Mouse (Mus musculus) forebrain, embryonic 12.5 days (tissue): ENCODE results near the gene Akap8l. TPM values are rescaled to one million over a fixed set of nuclear protein-coding genes. Genes with fewer than 3 reads are reported as not detected.

Source experiments
- ATAC-seq: fragments of 200-750 bp; cut with Nextera tagmentation; 2 replicates; pipeline ENCODE4 v1.8.0; 2017; ENCODE audit warnings: moderate TSS enrichment; ENCODE audit not compliant: low FRiP score
- H3K27ac ChIP-seq: fragments of 300-500 bp; sonication (generic); 2 replicates; pipeline ENCODE4 v1.5.1; 2016; ENCODE audit warnings: mild to moderate bottlenecking
- H3K27me3 ChIP-seq: fragments of 300-500 bp; sonication (generic); 2 replicates; pipeline ENCODE4 v1.6.1; 2016; ENCODE audit warnings: mild to moderate bottlenecking
- H3K36me3 ChIP-seq: fragments of 300-500 bp; sonication (generic); replicated peaks from 2 replicates; pipeline ENCODE4 v1.6.1; 2016; ENCODE audit warnings: mild to moderate bottlenecking
- H3K4me1 ChIP-seq: fragments of 300-500 bp; sonication (generic); 2 replicates; pipeline ENCODE4 v1.6.1; 2016
- H3K4me2 ChIP-seq: fragments of 300-500 bp; sonication (generic); 2 replicates; pipeline ENCODE4 v1.6.1; 2016; ENCODE audit warnings: mild to moderate bottlenecking, moderate library complexity
- H3K4me3 ChIP-seq: fragments of 300-500 bp; sonication (generic); replicated peaks from 2 replicates; pipeline ENCODE4 v1.5.1; 2016; ENCODE audit warnings: mild to moderate bottlenecking
- H3K9ac ChIP-seq: fragments of 300-500 bp; sonication (generic); 2 replicates; pipeline ENCODE4 v1.6.1; 2016; ENCODE audit warnings: mild to moderate bottlenecking
- H3K9me3 ChIP-seq: fragments of 300-500 bp; sonication (generic); 2 replicates; pipeline ENCODE4 v1.6.1; 2016
- WGBS: fragments of 180-500 bp; shearing (Covaris S2); methylation state at CpG from one replicate; pipeline ENCODE4 v1.1.7; 2016; 5-methylcytosine and 5-hydroxymethylcytosine counted together
- polyA plus RNA-seq: library from polyadenylated mRNA; unstranded; fragments of >200 nt; fragmentation: Nextera tagmentation; extraction: Ambion mirVana; gene quantifications from 2 replicates; pipeline ENCODE4 v1.2.1, GENCODE M21; 2016

The Akap8l gene
- polyA plus RNA-seq, 1 experiment from 2014 or later = 110 TPM

GRCm38 (mm10) chr17:32335869-32336268 lies 14.5 kb downstream of the Akap8l start:
- Histone ChIP-seq H3K27me3 (no peaks in the 10 kb centered on the region), H3K4me2 (no peak overlapping the region), H3K4me3 (no peak overlapping the region), H3K4me1 (no peaks in the 10 kb centered on the region), H3K36me3 (peaks cover 73% of the 10 kb centered on the region), H3K27ac (no peak overlapping the region), H3K9ac (no peak overlapping the region), H3K9me3 (no peaks in the 10 kb centered on the region)
- no peak for ATAC-seq
- 79% methylated on average over 2 of the region's 2 CpGs for WGBS

DNA sequence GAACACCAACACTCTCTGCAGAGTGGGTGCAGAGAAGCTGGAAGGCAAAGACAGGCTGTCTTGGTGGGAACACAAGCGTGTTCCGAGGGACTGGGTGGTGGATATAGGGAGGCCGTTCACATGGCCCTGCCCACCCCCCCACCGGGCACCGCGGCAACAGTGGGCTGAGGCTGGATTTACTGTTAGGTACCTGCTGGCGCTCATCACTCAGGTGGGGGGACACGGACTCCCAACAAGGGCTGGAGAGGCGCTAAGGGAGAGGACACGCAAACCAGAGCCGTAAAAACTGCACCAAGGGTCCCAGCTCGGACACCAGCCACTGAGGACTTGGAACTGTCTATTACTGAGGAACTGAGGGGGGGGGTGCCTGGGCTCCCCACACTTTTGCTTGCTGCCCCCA lies 15.5 kb downstream of the Akap8l start:
- Histone ChIP-seq H3K4me3 (no peak overlapping the region), H3K27ac (no peak overlapping the region), H3K36me3 (peaks cover 78% of the 10 kb centered on the region), H3K4me1 (no peaks in the 10 kb centered on the region), H3K27me3 (no peaks in the 10 kb centered on the region), H3K9ac (no peak overlapping the region), H3K9me3 (no peaks in the 10 kb centered on the region), H3K4me2 (no peak overlapping the region)
- 93% methylated on average over 12 of the region's 12 CpGs for WGBS
- ATAC-seq = no peak

GRCm38 (mm10) chr17:32333675-32334303 lies 16.6 kb downstream of the Akap8l start:
- Histone ChIP-seq H3K27me3 (no peaks in the 10 kb centered on the region), H3K36me3 (peaks cover 87% of the 10 kb centered on the region), H3K9me3 (no peaks in the 10 kb centered on the region), H3K9ac (no peak overlapping the region), H3K4me2 (no peak overlapping the region), H3K4me1 (no peaks in the 10 kb centered on the region), H3K27ac (no peak overlapping the region), H3K4me3 (no peak overlapping the region)
- no peak for ATAC-seq
- 93% methylated on average over 29 of the region's 31 CpGs for WGBS

GRCm38 (mm10) chr17:32327501-32327900 lies 22.9 kb downstream of the Akap8l start:
- Histone ChIP-seq H3K27ac (no peak overlapping the region), H3K27me3 (no peaks in the 10 kb centered on the region), H3K36me3 (peaks cover 69% of the 10 kb centered on the region), H3K4me1 (peaks cover 4% of the 10 kb centered on the region; the same call in 1 of the 2 replicates), H3K4me2 (no peak overlapping the region), H3K9me3 (no peaks in the 10 kb centered on the region), H3K4me3 (no peak overlapping the region), H3K9ac (no peak overlapping the region)
- ATAC-seq = no peak

GRCm38 (mm10) chr17:32322809-32323208 lies 27.6 kb downstream of the Akap8l start:
- Histone ChIP-seq H3K9ac (no peak overlapping the region), H3K36me3 (peaks cover 41% of the 10 kb centered on the region), H3K27ac (no peak overlapping the region), H3K9me3 (no peaks in the 10 kb centered on the region), H3K4me1 (peaks cover 28% of the 10 kb centered on the region), H3K27me3 (no peaks in the 10 kb centered on the region), H3K4me2 (no peak overlapping the region), H3K4me3 (no peak overlapping the region)
- 87% methylated on average over 1 of the region's 1 CpGs for WGBS
- ATAC-seq = no peak

DNA sequence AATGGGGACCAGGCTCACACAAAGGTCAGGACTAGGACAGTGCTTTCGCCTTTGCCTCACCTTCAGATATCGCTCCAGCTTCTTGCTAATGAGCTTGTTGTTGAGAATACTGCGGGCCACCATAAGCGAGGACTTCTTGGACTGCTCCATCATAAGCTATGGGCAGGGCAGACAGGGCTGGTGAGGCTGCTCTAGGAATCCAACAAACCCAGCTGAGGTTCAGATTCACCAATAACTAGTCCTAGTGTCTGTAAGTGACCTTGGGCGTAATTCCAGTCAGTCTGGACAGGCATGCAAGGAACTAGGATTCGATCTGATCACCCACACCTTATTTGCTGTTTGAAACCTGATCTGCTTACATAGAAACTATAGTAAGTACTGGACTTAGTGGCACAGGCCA lies 28.6 kb downstream of the Akap8l start:
- Histone ChIP-seq H3K36me3 (peaks cover 43% of the 10 kb centered on the region), H3K9me3 (no peaks in the 10 kb centered on the region), H3K27ac (peak overlapping the region; percentile 93), H3K4me3 (peak overlapping the region; percentile 96), H3K9ac (peak overlapping the region; percentile 81), H3K4me1 (peaks cover 28% of the 10 kb centered on the region), H3K27me3 (no peaks in the 10 kb centered on the region), H3K4me2 (peak overlapping the region; percentile 94)
- ATAC-seq = no peak
- 26% methylated on average over 6 of the region's 6 CpGs for WGBS

- peak overlapping the region; percentile 94 for H3K4me2 ChIP-seq
- H3K27me3 ChIP-seq = no peaks in the 10 kb centered on the region
- peak overlapping the region; percentile 93 for H3K27ac ChIP-seq
- peak overlapping the region; percentile 96 for H3K4me3 ChIP-seq
- peak; percentile 69; the same call in 1 of the 2 replicates for ATAC-seq
- H3K9me3 ChIP-seq = no peaks in the 10 kb centered on the region
- WGBS = under 1% methylated on average over 23 of the region's 23 CpGs
- H3K4me1 ChIP-seq = peaks cover 28% of the 10 kb centered on the region
- H3K36me3 ChIP-seq = peaks cover 43% of the 10 kb centered on the region
- peak overlapping the region; percentile 81 for H3K9ac ChIP-seq
Observed at GRCm38 (mm10) chr17:32321390-32321734, 29.0 kb downstream of the Akap8l start.

DNA sequence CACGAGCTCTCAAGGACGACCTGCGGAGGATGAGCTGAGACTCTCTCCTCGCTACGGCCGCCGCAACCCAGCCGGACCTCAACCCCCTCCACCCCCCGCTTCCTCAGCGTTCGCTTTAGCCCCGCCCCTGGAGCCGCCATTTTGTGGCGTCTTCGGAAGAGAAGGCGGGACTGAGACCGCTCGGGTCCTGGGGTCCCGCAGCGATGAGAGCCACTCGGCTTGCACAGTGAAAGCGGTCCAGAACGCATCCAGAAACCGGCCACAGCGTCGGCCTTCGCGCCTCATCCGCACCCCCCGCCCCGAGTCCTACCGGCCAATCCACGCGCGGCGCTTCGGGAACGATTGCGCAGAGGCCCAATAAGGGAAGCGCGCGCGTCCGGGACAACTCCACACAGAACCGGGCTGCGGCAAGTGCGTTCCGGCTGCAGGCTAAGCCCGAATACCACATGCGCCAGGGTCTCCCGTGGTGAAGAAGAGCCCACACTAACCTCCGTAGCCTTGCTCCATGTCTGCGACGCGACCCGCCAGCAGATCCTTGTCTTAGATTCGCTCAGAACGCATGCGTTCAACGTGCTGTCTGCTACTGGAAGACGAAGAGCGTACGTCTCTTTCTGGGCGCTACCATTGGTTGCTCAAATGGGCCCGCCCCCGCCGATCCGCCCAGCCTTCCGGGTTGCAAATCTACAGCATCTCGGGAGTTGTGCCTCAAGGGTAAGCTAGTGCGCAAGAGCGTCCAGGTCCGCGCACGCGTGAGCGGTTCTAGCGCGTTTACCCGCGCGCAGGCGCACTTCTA lies 29.6 kb downstream of the Akap8l start, which contains the start of gene Akap8:
Gene Akap8 (minus strand): TSS at position 642 of the 793 bp plus-strand sequence.
- Histone ChIP-seq H3K9ac (peak within 1 kb of the TSS; percentile 88), H3K4me3 (peak within 1 kb of the TSS; percentile 96), H3K27ac (peak within 1 kb of the TSS; percentile 93), H3K4me1 (peaks cover 28% of the 10 kb centered on the region), H3K36me3 (peaks cover 43% of the 10 kb centered on the region), H3K4me2 (peak within 1 kb of the TSS; percentile 94), H3K9me3 (no peaks in the 10 kb centered on the region), H3K27me3 (no peaks in the 10 kb centered on the region)
- under 1% methylated on average over 81 of the region's 83 CpGs for WGBS
- ATAC-seq = peak; percentile 98

DNA sequence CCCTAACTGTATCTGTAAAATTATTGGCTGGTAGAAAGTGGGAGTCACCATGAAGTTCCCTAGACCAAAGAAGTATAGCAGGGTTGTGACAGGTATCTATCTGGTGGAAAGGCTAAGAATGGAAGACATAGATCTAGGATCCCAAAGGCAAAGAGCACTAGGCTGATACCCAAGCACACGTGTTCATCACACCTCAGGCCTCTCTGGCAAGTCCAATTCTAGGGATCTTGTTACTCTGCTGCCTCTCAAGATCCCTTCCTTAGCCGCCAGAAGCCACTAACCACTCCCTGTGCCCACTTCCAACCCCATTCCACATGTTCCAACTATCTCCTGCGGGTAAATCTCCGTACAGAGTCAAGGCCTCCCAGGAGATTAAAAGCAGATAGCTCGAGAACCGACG lies 30.5 kb downstream of the Akap8l start:
- peak overlapping the region; percentile 96 for H3K4me3 ChIP-seq
- H3K9ac ChIP-seq = peak overlapping the region; percentile 88
- WGBS = 0% methylated on average over 7 of the region's 7 CpGs
- H3K27me3 ChIP-seq = no peaks in the 10 kb centered on the region
- H3K4me2 ChIP-seq = peak overlapping the region; percentile 94
- H3K27ac ChIP-seq = peak overlapping the region; percentile 93
- ATAC-seq = no peak
- peaks cover 51% of the 10 kb centered on the region for H3K36me3 ChIP-seq
- peaks cover 28% of the 10 kb centered on the region for H3K4me1 ChIP-seq
- no peaks in the 10 kb centered on the region for H3K9me3 ChIP-seq

DNA sequence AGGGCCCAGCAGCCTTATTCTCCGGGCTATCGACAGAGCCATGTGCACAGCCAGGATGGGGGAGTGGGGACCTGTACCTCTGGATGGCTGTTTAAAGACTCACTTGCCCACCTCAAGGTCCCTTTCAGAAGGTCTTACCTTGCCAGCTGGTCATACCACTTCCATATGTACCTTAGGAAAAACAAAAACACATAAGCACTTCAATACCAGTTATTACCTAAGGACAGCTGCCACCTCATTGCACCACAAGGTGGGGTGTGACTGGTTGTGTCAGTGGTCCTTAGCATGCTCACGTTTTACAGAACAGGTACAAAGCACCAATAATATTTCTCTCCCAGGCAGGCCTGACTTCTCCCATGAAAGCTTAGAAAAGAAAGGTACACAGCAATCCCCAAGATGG lies 32.7 kb downstream of the Akap8l start:
- Histone ChIP-seq H3K4me1 (peaks cover 26% of the 10 kb centered on the region), H3K4me2 (no peak overlapping the region), H3K4me3 (no peak overlapping the region), H3K9me3 (no peaks in the 10 kb centered on the region), H3K36me3 (peaks cover 60% of the 10 kb centered on the region), H3K27ac (no peak overlapping the region), H3K27me3 (no peaks in the 10 kb centered on the region), H3K9ac (no peak overlapping the region)
- 91% methylated on average over 3 of the region's 3 CpGs for WGBS
- no peak for ATAC-seq

GRCm38 (mm10) chr17:32317032-32317431 lies 33.4 kb downstream of the Akap8l start:
- Histone ChIP-seq H3K9ac (no peak overlapping the region), H3K9me3 (no peaks in the 10 kb centered on the region), H3K27ac (no peak overlapping the region), H3K4me1 (peaks cover 19% of the 10 kb centered on the region), H3K4me2 (no peak overlapping the region), H3K36me3 (peaks cover 66% of the 10 kb centered on the region), H3K4me3 (no peak overlapping the region), H3K27me3 (no peaks in the 10 kb centered on the region)
- WGBS = 91% methylated on average over 8 of the region's 8 CpGs
- ATAC-seq = no peak

GRCm38 (mm10) chr17:32315560-32315959 lies 34.8 kb downstream of the Akap8l start:
- H3K4me2 ChIP-seq = no peak overlapping the region
- peaks cover 81% of the 10 kb centered on the region for H3K36me3 ChIP-seq
- H3K4me1 ChIP-seq = peaks cover 16% of the 10 kb centered on the region
- H3K27ac ChIP-seq = no peak overlapping the region
- no peaks in the 10 kb centered on the region for H3K9me3 ChIP-seq
- H3K4me3 ChIP-seq = no peak overlapping the region
- no peak overlapping the region for H3K9ac ChIP-seq
- H3K27me3 ChIP-seq = no peaks in the 10 kb centered on the region
- no peak for ATAC-seq
- 96% methylated on average over 5 of the region's 5 CpGs for WGBS

GRCm38 (mm10) chr17:32313892-32314291 lies 36.5 kb downstream of the Akap8l start:
- Histone ChIP-seq H3K9ac (no peak overlapping the region), H3K36me3 (peaks cover 98% of the 10 kb centered on the region), H3K4me3 (no peak overlapping the region), H3K4me2 (no peak overlapping the region), H3K9me3 (no peaks in the 10 kb centered on the region), H3K27me3 (no peaks in the 10 kb centered on the region), H3K4me1 (peaks cover 5% of the 10 kb centered on the region), H3K27ac (no peak overlapping the region)
- 86% methylated on average over 5 of the region's 5 CpGs for WGBS
- no peak for ATAC-seq
